Mouse (Mus musculus) intestine, embryonic 14.5 days (tissue): ENCODE data around the gene Notum. TPM values are rescaled to one million over a fixed set of nuclear protein-coding genes. Genes with fewer than 3 reads are reported as not detected.

Experiments used
- ATAC-seq: fragments of 200-750 bp; cut with Nextera tagmentation; replicated peaks from 2 replicates; pipeline ENCODE4 v1.8.0; 2017; ENCODE audit warnings: low read depth, moderate number of reproducible peaks, moderate TSS enrichment, moderate library complexity; ENCODE audit not compliant: low FRiP score, low TSS enrichment
- DNase-seq: peaks from one replicate; pipeline ENCODE4 v3.0.0-alpha.2; 2018; ENCODE audit warnings: low spot score
- H3K27ac ChIP-seq: fragments of 300-500 bp; sonication (generic); 2 replicates; pipeline ENCODE4 v1.5.1; 2014; ENCODE audit warnings: low read depth, mild to moderate bottlenecking, control low read depth
- H3K27me3 ChIP-seq: fragments of 300-500 bp; sonication (generic); replicated peaks from 2 replicates; pipeline ENCODE4 v1.6.1; 2014; ENCODE audit warnings: low read length, control low read depth; ENCODE audit not compliant: control insufficient read depth, insufficient read depth
- H3K36me3 ChIP-seq: fragments of 300-500 bp; sonication (generic); 2 replicates; pipeline ENCODE4 v1.6.1; 2014; ENCODE audit warnings: low read length, control low read depth; ENCODE audit not compliant: control insufficient read depth, insufficient read depth
- H3K4me1 ChIP-seq: fragments of 300-500 bp; sonication (generic); replicated peaks from 2 replicates; pipeline ENCODE4 v1.6.1; 2014; ENCODE audit warnings: low read length, control low read depth, mixed read lengths; ENCODE audit not compliant: control insufficient read depth, insufficient read depth
- H3K4me2 ChIP-seq: fragments of 300-500 bp; sonication (generic); 2 replicates; pipeline ENCODE4 v1.6.1; 2014; ENCODE audit warnings: low read length
- H3K4me3 ChIP-seq: fragments of 300-500 bp; sonication (generic); 2 replicates; pipeline ENCODE4 v1.5.1; 2014; ENCODE audit warnings: low read depth, low read length, control low read depth, mixed read lengths
- H3K9ac ChIP-seq: fragments of 300-500 bp; sonication (generic); 2 replicates; pipeline ENCODE4 v1.6.1; 2014; ENCODE audit warnings: mild to moderate bottlenecking, low read length
- H3K9me3 ChIP-seq: fragments of 300-500 bp; sonication (generic); 2 replicates; pipeline ENCODE4 v1.6.1; 2016; ENCODE audit warnings: low read length, control low read depth; ENCODE audit not compliant: control insufficient read depth
- WGBS: fragments of 180-500 bp; shearing (Covaris S2); extraction: QIAGEN DNeasy Blood & Tissue Kit; methylation state at CpG from one replicate; pipeline ENCODE4 v1.1.7; 2014; 5-methylcytosine and 5-hydroxymethylcytosine counted together
- polyA plus RNA-seq: library from polyadenylated mRNA; unstranded; fragments of >200 nt; fragmentation: Nextera tagmentation; extraction: Ambion mirVana; gene quantifications from 2 replicates; pipeline ENCODE4 v1.2.1, GENCODE M21; 2014

The Notum gene
- polyA plus RNA-seq, 1 experiment from 2014 or later: 1.3 TPM

- WGBS: 89% methylated on average over 6 of the region's 6 CpGs
- Histone ChIP-seq H3K9ac (no peak overlapping the region), H3K4me3 (no peak overlapping the region), H3K27ac (no peak overlapping the region), H3K4me2 (no peak overlapping the region), H3K9me3 (no peaks in the 10 kb centered on the region), H3K4me1 (peaks cover 12% of the 10 kb centered on the region), H3K36me3 (peaks cover 48% of the 10 kb centered on the region), H3K27me3 (no peaks in the 10 kb centered on the region)
- ATAC-seq: no peak
- no peak for DNase-seq
Observed at GRCm38 (mm10) chr11:120622805-120623204, 38.2 kb downstream of the Notum start.

- ATAC-seq (no peak), DNase-seq (no peak)
- no peak overlapping the region for H3K9ac ChIP-seq
- no peaks in the 10 kb centered on the region for H3K27me3 ChIP-seq
- H3K27ac ChIP-seq: no peak overlapping the region
- H3K4me1 ChIP-seq: peaks cover 15% of the 10 kb centered on the region
- H3K4me2 ChIP-seq: no peak overlapping the region
- H3K4me3 ChIP-seq: no peak overlapping the region
- peaks cover 47% of the 10 kb centered on the region for H3K36me3 ChIP-seq
- H3K9me3 ChIP-seq: no peaks in the 10 kb centered on the region
- WGBS: 92% methylated on average over 14 of the region's 14 CpGs
Observed at GRCm38 (mm10) chr11:120620195-120620594, 40.8 kb downstream of the Notum start.

- H3K36me3 ChIP-seq: peaks cover 59% of the 10 kb centered on the region
- 93% methylated on average over 25 of the region's 25 CpGs for WGBS
- no peak overlapping the region for H3K4me2 ChIP-seq
- DNase-seq (no peak), ATAC-seq (no peak)
- no peak overlapping the region for H3K4me3 ChIP-seq
- no peaks in the 10 kb centered on the region for H3K27me3 ChIP-seq
- H3K9ac ChIP-seq: no peak overlapping the region
- no peak overlapping the region for H3K27ac ChIP-seq
- H3K9me3 ChIP-seq: no peaks in the 10 kb centered on the region
- H3K4me1 ChIP-seq: peaks cover 10% of the 10 kb centered on the region
Observed at GRCm38 (mm10) chr11:120618619-120619535, 42.1 kb downstream of the Notum start.

GRCm38 (mm10) chr11:120617519-120618112 is 43.4 kb downstream of the Notum start, which contains the start of gene Pcyt2:
Gene Pcyt2, minus strand, starts transcription at chr11:120617936.
- H3K27ac ChIP-seq: peak within 1 kb of the TSS; percentile 64

GRCm38 (mm10) chr11:120616617-120617294 is 44.2 kb downstream of the Notum start:
- peaks cover 8% of the 10 kb centered on the region for H3K4me1 ChIP-seq

More at GRCm38 (mm10) chr11:120617519-120618112, 43.4 kb downstream of the Notum start, which contains the start of gene Pcyt2:
- H3K4me3 ChIP-seq: peak within 1 kb of the TSS; percentile 75
- peak; percentile 89 for ATAC-seq
- peak within 1 kb of the TSS; percentile 80 for H3K4me2 ChIP-seq
- peak within 1 kb of the TSS; percentile 76 for H3K9ac ChIP-seq
- peaks cover 8% of the 10 kb centered on the region for H3K4me1 ChIP-seq
- peak; percentile 90 for DNase-seq
- under 1% methylated on average over 56 of the region's 56 CpGs for WGBS
- H3K36me3 ChIP-seq: peaks cover 57% of the 10 kb centered on the region
- H3K9me3 ChIP-seq: no peaks in the 10 kb centered on the region
- no peaks in the 10 kb centered on the region for H3K27me3 ChIP-seq

GRCm38 (mm10) chr11:120615606-120616203 is 45.3 kb downstream of the Notum start:
- no peak for DNase-seq
- no peak overlapping the region for H3K4me3 ChIP-seq
- H3K9ac ChIP-seq: no peak overlapping the region
- H3K4me1 ChIP-seq: peaks cover 8% of the 10 kb centered on the region
- H3K27me3 ChIP-seq: no peaks in the 10 kb centered on the region
- WGBS: 86% methylated on average over 11 of the region's 11 CpGs
- no peak for ATAC-seq
- no peak overlapping the region for H3K4me2 ChIP-seq
- no peak overlapping the region for H3K27ac ChIP-seq
- no peaks in the 10 kb centered on the region for H3K9me3 ChIP-seq
- peaks cover 60% of the 10 kb centered on the region for H3K36me3 ChIP-seq

More at GRCm38 (mm10) chr11:120616617-120617294, 44.2 kb downstream of the Notum start:
- peak overlapping the region; percentile 76 for H3K9ac ChIP-seq
- peaks cover 59% of the 10 kb centered on the region for H3K36me3 ChIP-seq
- no peak overlapping the region for H3K27ac ChIP-seq
- no peaks in the 10 kb centered on the region for H3K9me3 ChIP-seq
- peak overlapping the region; percentile 75 for H3K4me3 ChIP-seq
- DNase-seq (no peak), ATAC-seq (no peak)
- H3K27me3 ChIP-seq: no peaks in the 10 kb centered on the region
- 42% methylated on average over 4 of the region's 4 CpGs for WGBS
- H3K4me2 ChIP-seq: peak overlapping the region; percentile 80

- no peak for DNase-seq
- Histone ChIP-seq H3K36me3 (peaks cover 60% of the 10 kb centered on the region), H3K9me3 (no peaks in the 10 kb centered on the region), H3K27me3 (no peaks in the 10 kb centered on the region), H3K4me1 (peaks cover 8% of the 10 kb centered on the region), H3K4me2 (no peak overlapping the region), H3K27ac (no peak overlapping the region), H3K9ac (no peak overlapping the region), H3K4me3 (no peak overlapping the region)
- no peak for ATAC-seq
- 89% methylated on average over 6 of the region's 6 CpGs for WGBS
Observed at GRCm38 (mm10) chr11:120615167-120615566, 45.8 kb downstream of the Notum start.

GRCm38 (mm10) chr11:120613976-120614375 is 47.0 kb downstream of the Notum start:
- H3K9ac ChIP-seq: no peak overlapping the region
- peaks cover 50% of the 10 kb centered on the region for H3K36me3 ChIP-seq
- H3K9me3 ChIP-seq: no peaks in the 10 kb centered on the region
- no peak overlapping the region for H3K27ac ChIP-seq
- no peaks in the 10 kb centered on the region for H3K27me3 ChIP-seq
- no peak overlapping the region for H3K4me3 ChIP-seq
- H3K4me2 ChIP-seq: no peak overlapping the region
- WGBS: 94% methylated on average over 8 of the region's 8 CpGs
- DNase-seq (no peak), ATAC-seq (no peak)
- peaks cover 10% of the 10 kb centered on the region for H3K4me1 ChIP-seq
